Mouse (Mus musculus): ENCODE data around the gene Hoxd9. TPM values are rescaled to one million over a fixed set of nuclear protein-coding genes. Genes with fewer than 3 reads are reported as not detected.

Hoxd9 gene
- polyA plus RNA-seq, 1 experiment from 2014 or later = 0.10 TPM

DNA sequence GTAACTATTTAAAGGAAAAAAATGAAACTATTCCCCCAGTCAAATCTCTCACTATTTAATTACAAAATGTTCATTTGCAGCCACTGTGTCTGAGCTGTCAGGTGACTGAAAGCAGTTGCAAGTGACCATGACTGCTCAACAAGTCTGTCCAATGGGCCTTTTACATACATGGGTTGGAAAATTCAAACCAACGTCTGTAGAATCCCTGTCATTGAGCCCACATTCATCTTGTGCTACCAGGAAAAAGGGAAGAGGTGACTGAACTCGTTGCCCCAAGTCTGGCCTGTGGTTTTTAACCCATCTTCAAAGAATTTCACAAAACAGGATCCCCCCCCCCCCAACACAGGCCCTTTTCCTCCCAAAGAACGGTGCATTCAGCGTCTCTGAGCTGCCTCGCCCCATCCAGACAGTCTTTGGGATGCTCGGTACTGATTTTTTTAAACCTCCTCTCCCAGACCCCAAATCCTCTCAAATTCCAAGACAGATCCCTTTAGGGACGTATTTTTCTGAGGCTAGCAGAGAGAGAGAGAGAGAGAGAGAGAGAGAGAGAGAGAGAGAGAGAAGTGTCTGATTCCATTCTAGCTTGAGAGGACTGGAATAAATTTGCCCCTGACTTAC, 1.6 kb upstream of the Hoxd9 start:
- Histone ChIP-seq H3K9ac (replicated peaks; ENCODE audit: low read length) (no peak overlapping the region), H3K4me2 (ENCODE audit: low read depth, low read length) (no peak overlapping the region), H3K4me1 (ENCODE audit: control insufficient read depth, insufficient read depth, low read length) (no peaks in the 10 kb centered on the region; the same call in 1 of the 2 replicates), H3K4me3 (ENCODE audit: low read depth, low read length) (no peak overlapping the region), H3K27ac (replicated peaks; ENCODE audit: low read depth, low read length) (no peak overlapping the region), H3K27me3 (ENCODE audit: control insufficient read depth, insufficient read depth, low read length) (peaks cover 93% of the 10 kb centered on the region), H3K36me3 (replicated peaks; ENCODE audit: control insufficient read depth, insufficient read depth, low read depth, low read length) (no peaks in the 10 kb centered on the region), H3K9me3 (replicated peaks; ENCODE audit: control insufficient read depth, low read length) (no peaks in the 10 kb centered on the region)
- ATAC-seq (replicated peaks; ENCODE audit: insufficient number of reproducible peaks, low FRiP score, low TSS enrichment, low read depth) (no peak), DNase-seq (ENCODE audit: low spot score) (no peak)
- 2% methylated on average over 7 of the region's 7 CpGs for WGBS

- no peaks in the 10 kb centered on the region for H3K9me3 ChIP-seq (replicated peaks; ENCODE audit: control insufficient read depth, low read length)
- peaks cover 90% of the 10 kb centered on the region for H3K27me3 ChIP-seq (ENCODE audit: control insufficient read depth, insufficient read depth, low read length)
- no peak for ATAC-seq (replicated peaks; ENCODE audit: insufficient number of reproducible peaks, low FRiP score, low TSS enrichment, low read depth)
- H3K36me3 ChIP-seq (replicated peaks; ENCODE audit: control insufficient read depth, insufficient read depth, low read depth, low read length) = no peaks in the 10 kb centered on the region
- H3K4me3 ChIP-seq (ENCODE audit: low read depth, low read length) = no peak overlapping the region
- no peaks in the 10 kb centered on the region; the same call in 1 of the 2 replicates for H3K4me1 ChIP-seq (ENCODE audit: control insufficient read depth, insufficient read depth, low read length)
- under 1% methylated on average over 34 of the region's 34 CpGs for WGBS
- H3K9ac ChIP-seq (replicated peaks; ENCODE audit: low read length) = no peak overlapping the region
- H3K27ac ChIP-seq (replicated peaks; ENCODE audit: low read depth, low read length) = no peak overlapping the region
- H3K4me2 ChIP-seq (ENCODE audit: low read depth, low read length) = no peak overlapping the region
- DNase-seq (ENCODE audit: low spot score) = no peak
Observed at GRCm38 (mm10) chr2:74696442-74697335, 838 bp upstream of the Hoxd9 start.

DNA sequence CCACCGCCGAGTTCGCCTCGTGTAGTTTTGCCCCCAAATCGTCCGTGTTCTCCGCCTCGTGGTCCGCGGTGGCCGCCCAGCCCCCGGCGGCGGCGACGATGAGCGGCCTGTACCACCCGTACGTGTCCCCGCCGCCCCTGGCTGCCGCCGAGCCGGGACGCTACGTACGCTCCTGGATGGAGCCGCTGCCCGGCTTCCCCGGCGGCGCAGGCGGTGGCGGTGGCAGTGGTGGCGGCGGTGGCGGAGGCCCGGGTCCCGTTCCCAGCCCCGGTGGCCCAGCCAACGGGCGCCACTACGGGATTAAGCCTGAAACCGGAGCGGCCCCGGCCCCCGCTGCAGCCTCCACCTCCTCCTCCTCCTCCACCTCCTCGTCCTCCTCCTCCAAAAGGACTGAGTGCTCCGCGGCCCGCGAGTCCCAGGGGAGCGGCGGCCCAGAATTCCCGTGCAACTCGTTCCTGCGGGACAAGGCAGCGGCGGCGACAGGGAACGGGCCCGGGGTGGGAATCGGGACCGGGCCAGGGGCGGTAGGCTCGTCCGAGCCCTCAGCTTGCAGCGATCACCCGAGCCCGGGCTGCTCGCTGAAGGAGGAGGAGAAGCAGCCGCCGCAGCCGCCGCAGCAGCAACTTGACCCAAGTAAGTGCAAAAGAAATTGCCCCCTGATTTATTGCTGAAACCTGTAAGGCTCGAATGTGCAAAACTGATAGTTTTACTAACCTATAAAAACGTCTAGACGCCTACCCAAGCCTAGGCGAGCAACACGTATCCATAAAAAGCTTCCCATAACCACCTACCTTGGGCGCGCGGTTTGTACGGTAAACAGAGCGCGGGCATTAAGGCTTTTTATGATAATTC, 900 bp downstream of the Hoxd9 start:
- Histone ChIP-seq H3K36me3 (replicated peaks; ENCODE audit: control insufficient read depth, insufficient read depth, low read depth, low read length) (no peaks in the 10 kb centered on the region), H3K9me3 (replicated peaks; ENCODE audit: control insufficient read depth, low read length) (no peaks in the 10 kb centered on the region), H3K4me2 (ENCODE audit: low read depth, low read length) (peak overlapping the region; percentile 46), H3K4me3 (ENCODE audit: low read depth, low read length) (peak overlapping the region; percentile 30), H3K27ac (replicated peaks; ENCODE audit: low read depth, low read length) (no peak overlapping the region), H3K4me1 (ENCODE audit: control insufficient read depth, insufficient read depth, low read length) (no peaks in the 10 kb centered on the region; the same call in 1 of the 2 replicates), H3K27me3 (ENCODE audit: control insufficient read depth, insufficient read depth, low read length) (peaks cover 81% of the 10 kb centered on the region), H3K9ac (replicated peaks; ENCODE audit: low read length) (no peak overlapping the region)
- ATAC-seq (replicated peaks; ENCODE audit: insufficient number of reproducible peaks, low FRiP score, low TSS enrichment, low read depth) = no peak
- under 1% methylated on average over 70 of the region's 86 CpGs for WGBS
- no peak for DNase-seq (ENCODE audit: low spot score)

- Histone ChIP-seq H3K4me1 (ENCODE audit: control insufficient read depth, insufficient read depth, low read length) (no peaks in the 10 kb centered on the region; the same call in 1 of the 2 replicates), H3K9me3 (replicated peaks; ENCODE audit: control insufficient read depth, low read length) (no peaks in the 10 kb centered on the region), H3K4me3 (ENCODE audit: low read depth, low read length) (no peak overlapping the region), H3K27me3 (ENCODE audit: control insufficient read depth, insufficient read depth, low read length) (peaks cover 81% of the 10 kb centered on the region), H3K9ac (replicated peaks; ENCODE audit: low read length) (no peak overlapping the region), H3K4me2 (ENCODE audit: low read depth, low read length) (no peak overlapping the region), H3K27ac (replicated peaks; ENCODE audit: low read depth, low read length) (no peak overlapping the region), H3K36me3 (replicated peaks; ENCODE audit: control insufficient read depth, insufficient read depth, low read depth, low read length) (no peaks in the 10 kb centered on the region)
- under 1% methylated on average over 17 of the region's 17 CpGs for WGBS
- ATAC-seq (replicated peaks; ENCODE audit: insufficient number of reproducible peaks, low FRiP score, low TSS enrichment, low read depth) (no peak), DNase-seq (ENCODE audit: low spot score) (no peak)
Observed at GRCm38 (mm10) chr2:74699053-74699430, 1.5 kb downstream of the Hoxd9 start.

- WGBS = 2% methylated on average over 23 of the region's 23 CpGs
Observed at GRCm38 (mm10) chr2:74699664-74700545, 2.4 kb downstream of the Hoxd9 start.

GRCm38 (mm10) chr2:74700546-74701112, 3.1 kb downstream of the Hoxd9 start:
- Histone ChIP-seq H3K9ac (replicated peaks; ENCODE audit: low read length) (no peak overlapping the region), H3K9me3 (replicated peaks; ENCODE audit: control insufficient read depth, low read length) (no peaks in the 10 kb centered on the region), H3K27ac (replicated peaks; ENCODE audit: low read depth, low read length) (no peak overlapping the region), H3K36me3 (replicated peaks; ENCODE audit: control insufficient read depth, insufficient read depth, low read depth, low read length) (no peaks in the 10 kb centered on the region), H3K4me2 (ENCODE audit: low read depth, low read length) (no peak overlapping the region), H3K4me3 (ENCODE audit: low read depth, low read length) (no peak overlapping the region), H3K4me1 (ENCODE audit: control insufficient read depth, insufficient read depth, low read length) (peaks cover 12% of the 10 kb centered on the region), H3K27me3 (ENCODE audit: control insufficient read depth, insufficient read depth, low read length) (peaks cover 85% of the 10 kb centered on the region)
- no peak for DNase-seq (ENCODE audit: low spot score)
- WGBS = 1% methylated on average over 22 of the region's 22 CpGs
- no peak for ATAC-seq (replicated peaks; ENCODE audit: insufficient number of reproducible peaks, low FRiP score, low TSS enrichment, low read depth)

More at GRCm38 (mm10) chr2:74699664-74700545, 2.4 kb downstream of the Hoxd9 start:
- H3K9ac ChIP-seq (replicated peaks; ENCODE audit: low read length) = no peak overlapping the region
- DNase-seq (ENCODE audit: low spot score) (no peak), ATAC-seq (replicated peaks; ENCODE audit: insufficient number of reproducible peaks, low FRiP score, low TSS enrichment, low read depth) (no peak)
- H3K36me3 ChIP-seq (replicated peaks; ENCODE audit: control insufficient read depth, insufficient read depth, low read depth, low read length) = no peaks in the 10 kb centered on the region
- H3K27ac ChIP-seq (replicated peaks; ENCODE audit: low read depth, low read length) = no peak overlapping the region
- H3K27me3 ChIP-seq (ENCODE audit: control insufficient read depth, insufficient read depth, low read length) = peaks cover 85% of the 10 kb centered on the region
- peaks cover 5% of the 10 kb centered on the region for H3K4me1 ChIP-seq (ENCODE audit: control insufficient read depth, insufficient read depth, low read length)
- no peaks in the 10 kb centered on the region for H3K9me3 ChIP-seq (replicated peaks; ENCODE audit: control insufficient read depth, low read length)
- H3K4me3 ChIP-seq (ENCODE audit: low read depth, low read length) = no peak overlapping the region
- no peak overlapping the region for H3K4me2 ChIP-seq (ENCODE audit: low read depth, low read length)
